In the genomic region with DNA sequence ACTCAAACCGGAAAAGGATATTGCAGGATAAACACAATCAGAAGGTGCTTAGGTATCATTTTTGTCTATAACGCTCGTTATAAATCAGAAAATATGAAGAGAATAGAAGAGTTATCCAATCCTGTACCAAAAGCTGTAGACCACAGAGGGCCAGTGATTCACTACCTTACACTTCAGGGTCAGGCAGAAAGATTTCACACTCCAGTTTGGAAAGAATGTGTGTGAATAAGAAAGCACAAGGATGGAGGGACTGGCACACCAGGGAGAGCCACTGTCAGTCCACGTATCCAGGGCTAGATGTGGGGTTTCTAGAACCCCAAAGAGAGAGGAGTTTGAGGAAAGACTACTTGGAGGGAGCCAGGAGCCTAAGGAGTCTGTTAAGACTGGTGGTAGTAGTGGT, we compare ENCODE assay signal across 10 mouse cellular contexts. TPM values are rescaled to one million over a fixed set of nuclear protein-coding genes. Genes with fewer than 3 reads are reported as not detected.
DNase-seq lines count a peak whose midpoint lies in the region; ATAC-seq and TF ChIP-seq lines count a peak whose summit lies in the region.
"Had no signal": no experiment of that assay in that cellular context is flagged by ENCODE, and none has a peak within 500 bp of the region (broad histone marks: within the 10 kb centered on the region; RNA-seq: fewer than 3 reads in every experiment).

No protein-coding gene starts in this region.

- H3K4me3 ChIP-seq in kidney, embryonic 16.5 days (ENCODE audit: low read length), result peak overlapping the region; percentile 82; the same call in 1 of the 2 replicates
- peak overlapping the region; percentile 70; the same call in 1 of the 2 replicates for H3K4me3 ChIP-seq in embryonic facial prominence, embryonic 13.5 days
- H3K4me3 ChIP-seq in hindbrain, postnatal 0 days (ENCODE audit: low read length), result no peak overlapping the region; the same call in 1 of the 2 replicates
- H3K4me3 ChIP-seq in myocyte, result peak overlapping the region; percentile 30

- peaks cover 3% of the 10 kb centered on the region; the same call in 1 of the 2 replicates for H3K27me3 ChIP-seq in kidney, embryonic 16.5 days (ENCODE audit: insufficient read depth, low read length)
- peaks cover 8% of the 10 kb centered on the region for H3K27me3 ChIP-seq in embryonic facial prominence, embryonic 13.5 days
- no peaks in the 10 kb centered on the region for H3K27me3 ChIP-seq in hindbrain, postnatal 0 days (ENCODE audit: insufficient read depth, low read length)
- H3K27me3 ChIP-seq in myocyte (ENCODE audit: control insufficient read depth, insufficient read depth, insufficient read length), result peaks cover 26% of the 10 kb centered on the region

- H3K4me1 ChIP-seq in kidney, embryonic 16.5 days (ENCODE audit: insufficient read depth, low read length), result peaks cover 30% of the 10 kb centered on the region
- H3K4me1 ChIP-seq in embryonic facial prominence, embryonic 13.5 days, result peaks cover 22% of the 10 kb centered on the region
- H3K4me1 ChIP-seq in hindbrain, postnatal 0 days (ENCODE audit: insufficient read depth, low read length), result 0 out of 2 replicates have a peak, but pooled peaks cover 3% of the 10 kb centered on the region

- H3ac ChIP-seq in myocyte (ENCODE audit: control insufficient read depth, insufficient read length), result no peak overlapping the region

- no peaks in the 10 kb centered on the region for H3K9me3 ChIP-seq in kidney, embryonic 16.5 days (ENCODE audit: low read length)
- no peaks in the 10 kb centered on the region for H3K9me3 ChIP-seq in embryonic facial prominence, embryonic 13.5 days
- H3K9me3 ChIP-seq in hindbrain, postnatal 0 days (ENCODE audit: low read length), result peaks cover 3% of the 10 kb centered on the region; the same call in 1 of the 2 replicates

- WGBS in kidney, embryonic 16.5 days, result 61% methylated on average over 4 of the region's 4 CpGs
- WGBS in embryonic facial prominence, embryonic 13.5 days, result 57% methylated on average over 4 of the region's 4 CpGs
- WGBS in hindbrain, postnatal 0 days, result 70% methylated on average over 4 of the region's 4 CpGs

- no peak for ATAC-seq in kidney, embryonic 16.5 days (ENCODE audit: low FRiP score, low TSS enrichment)
- no peak for ATAC-seq in embryonic facial prominence, embryonic 13.5 days (ENCODE audit: insufficient number of reproducible peaks, insufficient read depth, low FRiP score, low TSS enrichment, low read depth)
- ATAC-seq in hindbrain, postnatal 0 days, result no peak

- H3K36me3 ChIP-seq in kidney, embryonic 16.5 days (ENCODE audit: insufficient read depth, low read length), result no peaks in the 10 kb centered on the region
- H3K36me3 ChIP-seq in embryonic facial prominence, embryonic 13.5 days, result no peaks in the 10 kb centered on the region
- no peaks in the 10 kb centered on the region for H3K36me3 ChIP-seq in hindbrain, postnatal 0 days (ENCODE audit: insufficient read depth, low read length)
- H3K36me3 ChIP-seq in myocyte (ENCODE audit: control insufficient read depth, insufficient read depth), result no peaks in the 10 kb centered on the region

- TF ChIP-seq CTCF in hindbrain, postnatal 0 days (IDR thresholded peaks at IDR 0.05; ENCODE audit: low read depth), result no peak

- DNase-seq in kidney, adult 11 months, result no peak
- DNase-seq in hindbrain, postnatal 0 days (ENCODE audit: low spot score), result no peak
- DNase-seq in spleen, adult 18-20 months, result no peak
- DNase-seq in urinary bladder, adult 18-20 months (ENCODE audit: low spot score in 2 of 2), result no peak

- H3K9ac ChIP-seq in kidney, embryonic 16.5 days (replicated peaks; ENCODE audit: low read length), result peak overlapping the region; percentile 64
- peak overlapping the region; percentile 81; the same call in 1 of the 2 replicates for H3K9ac ChIP-seq in embryonic facial prominence, embryonic 13.5 days
- H3K9ac ChIP-seq in hindbrain, postnatal 0 days (replicated peaks; ENCODE audit: low read length), result no peak overlapping the region

- H3K4me2 ChIP-seq in kidney, embryonic 16.5 days (replicated peaks; ENCODE audit: low read depth, low read length), result peak overlapping the region; percentile 77
- H3K4me2 ChIP-seq in embryonic facial prominence, embryonic 13.5 days, result peak overlapping the region; percentile 61
- H3K4me2 ChIP-seq in hindbrain, postnatal 0 days (ENCODE audit: low read depth, low read length), result peak overlapping the region; percentile 72; the same call in 1 of the 2 replicates
- peak overlapping the region; percentile 99 for H3K4me2 ChIP-seq in myocyte (ENCODE audit: low read depth)

- TF ChIP-seq POLR2A in myocyte (IDR thresholded peaks at IDR 0.05; ENCODE audit: insufficient read length, low read depth), result no peak

- H3K27ac ChIP-seq in kidney, embryonic 16.5 days (ENCODE audit: low read length), result 0 out of 2 replicates have a peak overlapping the region, but pooled peaks have one; percentile 32
- no peak overlapping the region for H3K27ac ChIP-seq in embryonic facial prominence, embryonic 13.5 days
- no peak overlapping the region for H3K27ac ChIP-seq in hindbrain, postnatal 0 days

- peaks cover 35% of the 10 kb centered on the region for H3K79me2 ChIP-seq in myocyte (ENCODE audit: control insufficient read depth, insufficient read depth)

TF ChIP-seq in myocyte, 11 proteins besides CTCF, POLR2A, EP300 and RAD21:
- TF ChIP-seq MYOG (IDR thresholded peaks at IDR 0.05; ENCODE audit: control insufficient read depth in 1 of 3, insufficient read depth in 1 of 3, insufficient read length in 2 of 3, low read depth in 2 of 3), result no peak
- TF ChIP-seq USF1 (IDR thresholded peaks at IDR 0.05; ENCODE audit: low read depth), result no peak
- TF ChIP-seq CEBPB (IDR thresholded peaks at IDR 0.05; ENCODE audit: insufficient read depth, poor library complexity, severe bottlenecking), result no peak
- TF ChIP-seq MYOD1 (IDR thresholded peaks at IDR 0.05; ENCODE audit: control insufficient read depth in 1 of 3, insufficient read length in 2 of 3, low read depth in 2 of 3), result no peak
- TF ChIP-seq MAX (IDR thresholded peaks at IDR 0.05; ENCODE audit: low read depth), result no peak
TF ChIP-seq in myocyte: peak in this region for 0.

RNA-seq across cellular contexts. Expression of gene Oat, which starts 0.7 kb away (rescaled TPM):
- polyA plus RNA-seq in kidney, embryonic 16.5 days (2015; fragmentation: Nextera tagmentation; extraction: Ambion mirVana), result 172 and 186 TPM in 2 replicates
- polyA plus RNA-seq in embryonic facial prominence, embryonic 13.5 days (2015; fragmentation: Nextera tagmentation; extraction: Ambion mirVana), result 175 and 200 TPM in 2 replicates
- 99.1 and 101 TPM in 2 replicates for total RNA-seq in hindbrain, postnatal 0 days (2014; rRNA removed)
- polyA plus RNA-seq in hindbrain, postnatal 0 days (2015; fragmentation: Nextera tagmentation; extraction: Ambion mirVana), result 123 and 129 TPM in 2 replicates
- polyA plus RNA-seq in myocyte (2012; fragmentation: generic; extraction: Trizol), result 49.5 TPM

RNA-seq across cellular contexts. Expression of gene Nkx1-2, which starts 22.5 kb away (rescaled TPM):
- polyA plus RNA-seq in kidney, embryonic 16.5 days (2015; fragmentation: Nextera tagmentation; extraction: Ambion mirVana), result not detected in 2 replicates
- not detected in 2 replicates for polyA plus RNA-seq in embryonic facial prominence, embryonic 13.5 days (2015; fragmentation: Nextera tagmentation; extraction: Ambion mirVana)
- total RNA-seq in hindbrain, postnatal 0 days (2014; rRNA removed), result 0.90 TPM in 1 of 2 replicates, not detected in the other
- 0.08 and 0.13 TPM in 2 replicates for polyA plus RNA-seq in hindbrain, postnatal 0 days (2015; fragmentation: Nextera tagmentation; extraction: Ambion mirVana)
- polyA plus RNA-seq in myocyte (2012; fragmentation: generic; extraction: Trizol), result not detected
- total RNA-seq: gastrocnemius, adult 18-20 months; left cerebral cortex, adult 2 months had no signal
- polyA plus RNA-seq: cerebellum, adult 2 months had no signal

RNA-seq across cellular contexts. Expression of gene Lhpp, which starts 33.5 kb away (rescaled TPM):
- 23.1 and 24.3 TPM in 2 replicates for polyA plus RNA-seq in kidney, embryonic 16.5 days (2015; fragmentation: Nextera tagmentation; extraction: Ambion mirVana)
- 17.5 and 19.9 TPM in 2 replicates for polyA plus RNA-seq in embryonic facial prominence, embryonic 13.5 days (2015; fragmentation: Nextera tagmentation; extraction: Ambion mirVana)
- total RNA-seq in hindbrain, postnatal 0 days (2014; rRNA removed), result 42.5 and 55.6 TPM in 2 replicates
- 53.3 and 56.7 TPM in 2 replicates for polyA plus RNA-seq in hindbrain, postnatal 0 days (2015; fragmentation: Nextera tagmentation; extraction: Ambion mirVana)
- polyA plus RNA-seq in myocyte (2012; fragmentation: generic; extraction: Trizol), result 4.7 TPM
